Mouse (Mus musculus): ENCODE measurements around the gene Hps5. TPM values are rescaled to one million over a fixed set of nuclear protein-coding genes. Genes with fewer than 3 reads are reported as not detected.

The Hps5 gene
- total and polyA plus RNA-seq, 2 experiments from 2014 or later: 8.9 to 20.3 TPM

GRCm38 (mm10) chr7:46738561-46739460, 57.1 kb downstream of the Hps5 start:
- no peak for ATAC-seq
- no peak overlapping the region for H3K4me3 ChIP-seq (ENCODE audit: low read length)
- no peaks in the 10 kb centered on the region for H3K4me1 ChIP-seq (ENCODE audit: insufficient read depth, low read length)
- no peak overlapping the region for H3K9ac ChIP-seq (replicated peaks; ENCODE audit: low read length)
- H3K36me3 ChIP-seq (ENCODE audit: insufficient read depth, low read length): no peaks in the 10 kb centered on the region
- 84% methylated on average over 12 of the region's 12 CpGs for WGBS
- no peak overlapping the region for H3K4me2 ChIP-seq (ENCODE audit: low read depth, low read length)
- no peak overlapping the region for H3K27ac ChIP-seq
- no peak for DNase-seq (ENCODE audit: low spot score)
- TF ChIP-seq CTCF (IDR thresholded peaks at IDR 0.05; ENCODE audit: low read depth): no peak
- no peaks in the 10 kb centered on the region for H3K27me3 ChIP-seq (ENCODE audit: insufficient read depth, low read length)
- no peaks in the 10 kb centered on the region for H3K9me3 ChIP-seq (ENCODE audit: low read length)

DNA sequence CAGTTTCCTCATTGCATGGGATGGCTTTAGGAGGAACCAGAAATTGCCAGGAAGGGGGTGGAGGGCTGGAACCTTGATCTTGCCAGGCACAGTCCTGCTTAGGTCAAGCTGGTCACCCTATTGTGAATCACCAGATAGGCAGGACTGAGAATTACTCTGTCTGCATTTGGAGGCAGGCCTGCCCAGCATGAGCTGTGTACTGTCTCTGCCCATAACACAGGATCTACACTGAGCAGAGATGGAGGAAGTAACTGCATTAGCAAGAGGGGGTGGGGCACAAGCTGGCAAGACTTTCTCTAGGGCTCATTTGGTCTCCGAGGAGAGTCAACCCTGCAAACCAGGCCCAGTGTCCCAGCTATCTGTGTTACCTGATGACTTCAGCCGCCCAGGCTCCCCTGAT, 60.9 kb downstream of the Hps5 start:
- TF ChIP-seq CTCF (IDR thresholded peaks at IDR 0.05; ENCODE audit: low read depth): no peak
- DNase-seq (ENCODE audit: low spot score) (no peak), ATAC-seq (no peak)
- Histone ChIP-seq H3K4me1 (ENCODE audit: insufficient read depth, low read length) (no peaks in the 10 kb centered on the region), H3K27me3 (ENCODE audit: insufficient read depth, low read length) (no peaks in the 10 kb centered on the region), H3K36me3 (ENCODE audit: insufficient read depth, low read length) (no peaks in the 10 kb centered on the region), H3K4me2 (ENCODE audit: low read depth, low read length) (no peak overlapping the region), H3K9me3 (ENCODE audit: low read length) (no peaks in the 10 kb centered on the region), H3K9ac (replicated peaks; ENCODE audit: low read length) (no peak overlapping the region), H3K27ac (no peak overlapping the region), H3K4me3 (ENCODE audit: low read length) (no peak overlapping the region)
- 89% methylated on average over 2 of the region's 2 CpGs for WGBS

DNA sequence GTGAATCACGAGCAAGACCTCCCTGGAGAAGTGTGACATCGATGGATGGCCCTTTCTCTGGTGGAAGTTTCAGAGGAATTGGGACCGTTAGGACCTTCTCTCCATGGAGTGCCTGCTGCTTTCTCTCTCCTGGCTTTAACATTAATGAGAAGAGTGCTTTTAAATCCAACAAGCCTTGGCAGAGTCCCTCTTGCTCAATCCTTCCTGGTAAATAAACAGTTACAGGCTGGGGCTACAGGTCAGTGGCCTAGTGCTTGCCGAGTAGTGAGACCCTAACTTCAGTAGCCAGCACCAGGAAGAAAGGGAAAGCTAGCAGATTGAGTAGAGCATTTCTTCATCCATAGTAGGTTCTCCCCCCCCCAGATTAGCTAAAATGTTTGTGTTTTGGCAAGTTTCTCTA, 63.4 kb downstream of the Hps5 start, which contains the start of gene Saa4:
TSS of gene Saa4 (minus strand) at position 146 of the 400 bp plus-strand sequence.
- Histone ChIP-seq H3K36me3 (ENCODE audit: insufficient read depth, low read length) (no peaks in the 10 kb centered on the region), H3K27me3 (ENCODE audit: insufficient read depth, low read length) (no peaks in the 10 kb centered on the region), H3K4me2 (ENCODE audit: low read depth, low read length) (no peak within 1 kb of the TSS), H3K9ac (replicated peaks; ENCODE audit: low read length) (no peak within 1 kb of the TSS), H3K9me3 (ENCODE audit: low read length) (no peaks in the 10 kb centered on the region), H3K27ac (no peak within 1 kb of the TSS), H3K4me1 (ENCODE audit: insufficient read depth, low read length) (no peaks in the 10 kb centered on the region), H3K4me3 (ENCODE audit: low read length) (no peak within 1 kb of the TSS)
- TF ChIP-seq CTCF (IDR thresholded peaks at IDR 0.05; ENCODE audit: low read depth): no peak
- 81% methylated on average over 4 of the region's 4 CpGs for WGBS
- ATAC-seq (no peak), DNase-seq (ENCODE audit: low spot score) (no peak)

DNA sequence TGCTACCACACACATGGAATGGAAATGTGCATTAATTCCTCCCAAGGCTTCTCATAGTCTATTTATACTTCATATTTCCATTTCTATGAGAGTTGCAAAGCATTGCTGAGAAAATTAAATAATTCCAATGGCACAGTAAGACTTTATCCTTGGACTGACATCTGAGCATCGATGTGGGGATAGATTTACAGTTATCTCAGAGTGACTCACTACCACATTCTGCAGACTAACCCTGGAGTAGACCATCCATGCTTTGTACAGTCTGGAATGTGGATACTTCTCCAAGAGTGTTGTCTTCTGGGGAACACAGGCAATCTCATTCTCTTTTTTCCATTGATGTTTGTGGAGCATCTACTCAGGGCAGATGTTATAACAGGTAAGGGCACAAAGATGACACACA, 68.3 kb downstream of the Hps5 start:
- H3K9me3 ChIP-seq (ENCODE audit: low read length): no peaks in the 10 kb centered on the region
- H3K36me3 ChIP-seq (ENCODE audit: insufficient read depth, low read length): no peaks in the 10 kb centered on the region
- WGBS: 83% methylated on average over 1 of the region's 1 CpGs
- no peak for DNase-seq (ENCODE audit: low spot score)
- H3K4me2 ChIP-seq (ENCODE audit: low read depth, low read length): no peak overlapping the region
- ATAC-seq: no peak
- no peak overlapping the region for H3K4me3 ChIP-seq (ENCODE audit: low read length)
- no peak overlapping the region for H3K9ac ChIP-seq (replicated peaks; ENCODE audit: low read length)
- H3K4me1 ChIP-seq (ENCODE audit: insufficient read depth, low read length): no peaks in the 10 kb centered on the region
- TF ChIP-seq CTCF (IDR thresholded peaks at IDR 0.05; ENCODE audit: low read depth): no peak
- no peak overlapping the region for H3K27ac ChIP-seq
- H3K27me3 ChIP-seq (ENCODE audit: insufficient read depth, low read length): no peaks in the 10 kb centered on the region

DNA sequence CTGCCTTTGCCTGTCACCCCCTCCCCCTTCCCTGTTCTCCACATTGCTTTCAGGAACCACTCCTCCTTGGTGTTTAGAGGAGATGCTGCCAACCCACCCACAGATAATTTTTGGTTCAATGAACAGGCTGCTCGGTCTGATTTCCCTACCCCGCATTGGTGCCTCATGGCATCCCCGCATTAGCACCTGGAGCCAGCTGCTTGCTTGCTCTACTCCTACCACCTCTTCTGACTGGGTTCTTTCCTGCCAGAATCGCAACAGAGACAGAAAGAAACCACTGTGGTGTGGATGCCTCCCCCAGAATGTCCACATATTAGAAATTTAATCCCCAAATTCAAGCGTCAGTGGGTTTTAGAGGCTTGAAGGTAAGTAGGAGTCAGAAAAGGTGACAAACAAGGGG, 71.5 kb downstream of the Hps5 start:
- TF ChIP-seq CTCF (IDR thresholded peaks at IDR 0.05; ENCODE audit: low read depth): no peak
- no peaks in the 10 kb centered on the region for H3K9me3 ChIP-seq (ENCODE audit: low read length)
- no peak overlapping the region for H3K4me3 ChIP-seq (ENCODE audit: low read length)
- no peak overlapping the region for H3K4me2 ChIP-seq (ENCODE audit: low read depth, low read length)
- ATAC-seq (no peak), DNase-seq (ENCODE audit: low spot score) (no peak)
- H3K27me3 ChIP-seq (ENCODE audit: insufficient read depth, low read length): no peaks in the 10 kb centered on the region
- 71% methylated on average over 5 of the region's 5 CpGs for WGBS
- no peak overlapping the region for H3K9ac ChIP-seq (replicated peaks; ENCODE audit: low read length)
- no peak overlapping the region for H3K27ac ChIP-seq
- no peaks in the 10 kb centered on the region for H3K36me3 ChIP-seq (ENCODE audit: insufficient read depth, low read length)
- H3K4me1 ChIP-seq (ENCODE audit: insufficient read depth, low read length): 0 out of 2 replicates have a peak, but pooled peaks cover 3% of the 10 kb centered on the region

- Histone ChIP-seq H3K27ac (no peak overlapping the region), H3K4me1 (ENCODE audit: insufficient read depth, low read length) (0 out of 2 replicates have a peak, but pooled peaks cover 3% of the 10 kb centered on the region), H3K27me3 (ENCODE audit: insufficient read depth, low read length) (no peaks in the 10 kb centered on the region), H3K4me3 (ENCODE audit: low read length) (no peak overlapping the region), H3K9me3 (ENCODE audit: low read length) (no peaks in the 10 kb centered on the region), H3K9ac (replicated peaks; ENCODE audit: low read length) (no peak overlapping the region), H3K4me2 (ENCODE audit: low read depth, low read length) (no peak overlapping the region), H3K36me3 (ENCODE audit: insufficient read depth, low read length) (no peaks in the 10 kb centered on the region)
- ATAC-seq (no peak), DNase-seq (ENCODE audit: low spot score) (no peak)
- no peak for TF ChIP-seq CTCF (IDR thresholded peaks at IDR 0.05; ENCODE audit: low read depth)
- WGBS: 90% methylated on average over 3 of the region's 3 CpGs
Measured at GRCm38 (mm10) chr7:46723849-46724248, 72.0 kb downstream of the Hps5 start.

DNA sequence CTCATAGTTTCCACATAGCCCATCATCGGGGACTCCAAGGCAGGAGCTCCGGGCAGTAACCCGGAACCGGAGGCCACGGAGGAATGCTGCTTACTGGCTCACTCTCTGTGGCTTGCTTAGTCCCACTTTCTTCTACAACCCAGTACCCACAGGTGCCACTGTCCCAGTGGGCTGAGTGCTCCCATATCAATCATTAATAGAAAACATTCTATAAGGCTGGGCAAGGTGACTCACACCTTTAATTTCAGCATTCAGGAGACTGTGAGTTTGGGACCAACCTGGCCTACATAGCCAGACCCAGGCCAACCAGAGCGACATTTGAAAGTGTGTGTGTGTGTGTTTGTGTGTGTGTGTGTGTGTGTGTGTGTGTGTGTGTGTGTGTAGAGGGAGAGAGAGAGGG, 72.5 kb downstream of the Hps5 start:
- WGBS: 94% methylated on average over 6 of the region's 6 CpGs
- 0 out of 2 replicates have a peak, but pooled peaks cover 3% of the 10 kb centered on the region for H3K4me1 ChIP-seq (ENCODE audit: insufficient read depth, low read length)
- H3K27me3 ChIP-seq (ENCODE audit: insufficient read depth, low read length): no peaks in the 10 kb centered on the region
- H3K27ac ChIP-seq: no peak overlapping the region
- no peak for TF ChIP-seq CTCF (IDR thresholded peaks at IDR 0.05; ENCODE audit: low read depth)
- H3K4me3 ChIP-seq (ENCODE audit: low read length): no peak overlapping the region
- H3K4me2 ChIP-seq (ENCODE audit: low read depth, low read length): no peak overlapping the region
- no peak overlapping the region for H3K9ac ChIP-seq (replicated peaks; ENCODE audit: low read length)
- ATAC-seq (no peak), DNase-seq (ENCODE audit: low spot score) (no peak)
- H3K36me3 ChIP-seq (ENCODE audit: insufficient read depth, low read length): no peaks in the 10 kb centered on the region
- no peaks in the 10 kb centered on the region for H3K9me3 ChIP-seq (ENCODE audit: low read length)

All from hindbrain, postnatal 0 days (tissue).